Mouse (Mus musculus): ENCODE results near the gene Efna3. TPM values are rescaled to one million over a fixed set of nuclear protein-coding genes. Genes with fewer than 3 reads are reported as not detected.

Gene Efna3
- total RNA-seq (2022), result under 1 TPM in 1 of 4 experiments, not detected in 3; 0.11 TPM

GRCm38 (mm10) chr3:89322514-89323165 lies at the start of gene Efna3:
Gene Efna3 (minus strand): TSS chr3:89322965.
- peak; percentile 38 for DNase-seq (ENCODE audit: low spot score)

DNA sequence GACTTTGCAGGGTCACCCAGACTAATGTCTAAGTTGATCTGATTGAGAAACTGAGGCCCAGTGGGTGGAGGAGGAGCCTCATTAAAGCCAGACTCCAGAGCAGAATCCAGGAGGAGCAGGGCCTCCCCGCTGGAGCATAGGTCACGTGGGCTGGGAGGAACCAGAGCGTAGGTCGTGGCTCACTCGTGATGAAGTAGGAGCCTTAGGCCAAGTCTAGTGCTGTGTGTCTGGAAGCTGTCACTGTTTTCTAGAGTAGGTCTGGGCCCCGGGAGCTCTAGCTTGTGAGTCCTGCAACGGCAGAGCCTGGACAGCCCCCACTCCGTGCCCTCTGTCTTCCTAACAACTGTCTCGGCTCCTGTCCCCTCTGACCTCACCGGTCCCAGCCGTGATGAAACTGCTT lies 44.6 kb upstream of the Efna3 start:
- no peak for DNase-seq (ENCODE audit: low spot score)

DNA sequence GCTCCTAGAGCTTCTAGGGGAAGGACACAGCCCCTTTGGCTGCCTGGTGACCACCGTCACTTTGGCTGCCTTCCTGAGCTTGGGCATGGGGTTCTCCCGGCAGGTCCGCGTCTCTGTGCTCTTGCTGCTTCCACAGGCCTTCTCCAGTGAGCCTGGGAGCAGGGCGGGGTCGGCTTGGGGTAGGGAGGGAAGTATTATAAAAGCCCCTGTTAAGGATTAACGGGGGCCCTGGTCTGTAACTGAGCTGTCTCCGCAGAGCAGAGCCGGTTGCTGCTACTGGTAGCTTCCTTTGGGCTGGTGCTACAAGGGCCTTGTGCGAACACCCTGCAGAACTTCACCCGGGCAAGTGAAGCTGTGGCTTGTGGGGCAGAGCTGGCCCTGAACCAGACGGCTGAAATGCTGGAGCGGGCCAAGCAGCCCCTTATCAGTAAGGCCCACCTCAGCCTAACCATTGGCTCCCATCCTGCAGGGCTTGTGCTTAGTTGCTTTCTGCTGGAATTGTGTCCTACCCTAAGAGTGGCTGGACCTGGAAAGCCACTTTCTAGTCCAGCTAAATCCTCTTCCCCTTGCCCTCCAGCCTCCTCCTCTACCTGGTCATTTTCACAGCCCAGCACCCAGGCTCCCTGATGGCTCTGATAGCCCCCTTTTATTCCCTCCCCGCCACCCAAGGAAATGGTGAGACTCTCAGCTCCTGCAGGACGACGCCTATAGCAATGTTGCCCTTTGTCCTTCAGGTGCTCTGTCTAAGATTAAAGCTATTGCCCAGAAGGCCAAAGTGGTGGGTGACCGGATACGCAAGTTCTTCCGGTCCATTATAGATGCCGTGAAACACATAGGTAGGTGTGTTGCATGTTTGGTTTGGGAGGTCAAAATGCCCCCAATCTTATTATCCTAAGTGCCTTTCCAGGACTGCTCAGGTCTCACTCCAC lies 43.0 kb upstream of the Efna3 start:
- no peak for DNase-seq (ENCODE audit: low spot score)

DNA sequence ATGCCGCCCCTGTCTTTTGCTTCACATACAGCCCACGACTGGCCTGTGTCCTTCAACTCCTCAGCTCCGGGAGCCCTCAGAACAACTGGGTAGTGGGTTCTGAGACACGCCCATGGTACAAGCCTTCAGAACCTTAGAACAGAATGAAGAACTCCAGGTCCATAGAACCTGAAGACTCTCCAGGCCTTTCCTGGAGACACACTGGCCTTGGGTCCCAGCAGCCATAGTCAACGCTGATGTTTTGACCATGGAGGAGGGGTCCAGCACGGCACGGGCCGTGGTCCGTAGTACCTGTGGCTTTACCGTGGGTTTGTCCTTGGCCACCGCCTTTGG lies 42.4 kb upstream of the Efna3 start, which contains the start of gene Dcst1:
Gene Dcst1 (minus strand): TSS at position 101 of the 333 bp plus-strand sequence.
- DNase-seq (ENCODE audit: low spot score), result no peak

- no peak for DNase-seq (ENCODE audit: low spot score)
Observed at GRCm38 (mm10) chr3:89364631-89365030, 41.9 kb upstream of the Efna3 start.

- no peak for DNase-seq (ENCODE audit: low spot score)
Observed at GRCm38 (mm10) chr3:89361675-89362074, 38.9 kb upstream of the Efna3 start, which contains the start of gene Dcst2. Gene Dcst2 (plus strand): TSS chr3:89361975.

DNA sequence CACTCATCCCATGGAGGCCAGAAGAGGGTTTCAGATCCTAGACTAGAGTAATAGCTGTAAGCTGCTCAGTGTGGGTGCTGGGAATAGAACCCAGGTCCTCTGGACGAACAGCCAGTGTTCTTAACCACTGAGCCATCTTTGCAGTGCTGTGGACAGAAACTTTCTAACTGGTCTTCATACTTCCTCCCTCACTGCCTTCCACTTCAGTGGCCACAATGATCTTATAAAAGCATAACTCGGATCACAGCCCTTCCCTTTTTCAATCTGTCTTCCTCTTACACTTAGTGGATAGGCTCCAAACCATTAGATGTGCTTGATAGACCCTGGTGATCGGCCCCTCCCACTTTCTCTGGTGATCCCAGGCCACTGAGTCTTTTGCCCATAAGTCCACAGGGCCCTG lies 37.5 kb upstream of the Efna3 start:
- no peak for DNase-seq (ENCODE audit: low spot score)

DNA sequence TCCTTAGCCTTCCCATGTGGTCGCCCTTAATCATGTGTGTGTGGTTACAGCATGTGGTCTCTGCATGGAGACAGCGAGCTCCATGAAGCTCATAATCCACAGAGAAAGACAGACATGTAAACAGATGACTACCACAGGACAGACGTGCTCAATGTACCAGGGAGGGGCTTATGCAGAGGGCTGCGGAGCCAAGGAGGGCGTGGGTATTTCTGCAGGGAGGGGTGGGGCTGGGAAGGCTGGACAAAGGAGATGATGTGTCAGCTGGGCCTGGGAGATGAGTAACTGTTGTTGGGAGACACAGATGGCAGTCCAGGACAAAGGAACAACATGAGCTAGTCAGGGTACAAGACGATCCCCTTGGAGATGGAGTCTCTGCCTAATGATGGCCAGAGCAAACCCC lies 36.9 kb upstream of the Efna3 start:
- DNase-seq (ENCODE audit: low spot score), result no peak

DNA sequence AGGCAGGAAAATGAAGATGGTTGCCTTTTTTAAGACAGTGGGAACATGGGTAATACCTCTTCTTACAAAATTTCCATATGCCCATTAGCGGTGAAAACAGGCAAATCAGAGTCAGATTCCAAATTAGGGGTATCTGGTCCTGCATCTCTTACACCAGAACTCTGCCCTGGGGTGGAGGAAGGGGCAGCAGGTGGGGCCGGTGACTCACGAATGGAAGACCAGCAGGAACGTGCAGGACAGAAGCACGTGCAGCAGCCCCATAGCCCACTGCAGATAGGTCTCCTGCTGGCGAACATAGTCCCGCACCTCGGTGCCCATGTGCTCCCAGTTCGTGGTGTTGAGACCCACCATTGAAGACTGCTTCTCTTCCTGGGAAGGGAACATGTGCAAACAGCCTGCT lies 33.3 kb upstream of the Efna3 start:
- DNase-seq (ENCODE audit: low spot score), result no peak

DNA sequence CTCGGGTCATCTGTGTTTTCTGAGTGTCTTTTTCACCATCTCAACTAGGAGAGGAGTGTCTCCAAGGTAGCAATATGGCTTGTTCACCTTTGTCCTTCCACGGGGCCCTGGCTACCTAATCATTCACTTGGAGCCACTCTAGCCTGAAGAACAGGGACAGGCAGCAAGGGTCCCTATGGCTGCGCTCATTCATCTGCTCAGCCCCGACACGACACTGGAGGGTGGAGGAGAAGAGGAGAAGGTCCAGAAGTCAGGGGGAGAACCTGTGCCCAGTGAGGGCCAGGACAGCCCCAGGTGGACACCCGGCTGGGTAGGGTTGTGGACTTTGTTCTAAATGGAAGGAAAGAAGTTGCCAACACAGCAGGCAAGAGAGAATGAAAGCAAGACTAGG lies 32.7 kb upstream of the Efna3 start:
- DNase-seq (ENCODE audit: low spot score), result no peak

- peak; percentile 89 for DNase-seq (ENCODE audit: low spot score)
Observed at GRCm38 (mm10) chr3:89354816-89355511, 32.2 kb upstream of the Efna3 start.

DNA sequence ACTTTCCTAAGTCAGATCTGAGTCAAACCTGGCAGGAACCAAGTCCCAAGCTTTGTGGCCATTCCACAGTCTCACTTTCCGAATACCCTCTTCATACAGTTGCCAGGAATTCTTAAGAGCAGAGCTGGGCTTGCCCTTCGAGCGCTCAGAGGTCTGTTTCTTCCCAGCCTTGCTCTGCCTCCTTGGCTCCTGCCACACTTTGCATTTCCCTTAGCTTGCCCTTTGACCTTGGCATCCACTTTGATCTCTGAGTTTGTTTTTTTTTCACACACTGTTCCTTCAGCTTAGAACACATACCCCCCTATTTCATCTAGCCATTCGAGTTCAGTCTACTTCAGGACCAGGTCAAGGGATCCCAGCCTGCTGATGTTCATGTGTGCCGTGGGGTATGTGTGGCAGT lies 28.5 kb upstream of the Efna3 start:
- no peak for DNase-seq (ENCODE audit: low spot score)

DNA sequence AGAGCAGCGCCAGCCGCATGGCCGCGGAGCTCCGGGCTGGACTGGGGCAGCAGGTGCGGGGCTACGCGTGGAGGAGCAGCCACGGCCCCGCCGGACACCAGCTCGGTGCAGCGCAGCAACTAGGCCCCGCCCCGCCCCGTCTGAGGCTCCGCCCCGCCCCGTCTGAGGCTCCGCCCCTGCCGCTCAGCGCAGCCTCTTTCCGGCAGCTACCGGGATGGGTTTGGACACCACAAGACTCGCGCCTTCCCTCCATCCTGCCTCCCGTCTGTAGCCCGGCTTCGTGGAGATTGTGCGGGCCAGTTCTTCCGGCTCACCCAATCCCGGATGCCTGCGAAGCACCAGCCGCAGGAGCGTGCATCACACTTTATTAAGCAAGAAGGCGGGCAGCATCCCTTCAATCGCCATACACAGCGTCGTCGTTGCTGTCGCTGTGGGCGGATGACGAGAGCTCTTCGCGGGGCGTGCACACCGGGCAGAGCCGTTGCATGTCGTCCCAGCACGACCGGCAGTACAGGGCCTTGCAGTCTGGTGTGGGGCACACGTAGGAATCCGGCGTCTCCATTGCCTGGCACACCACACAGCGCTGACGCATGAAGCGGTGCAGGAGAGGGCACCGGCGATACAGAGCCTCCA lies 27.2 kb upstream of the Efna3 start, which contains the start of gene Adam15:
Gene Adam15 (minus strand): TSS at position 128 of the 633 bp plus-strand sequence.
- DNase-seq (ENCODE audit: low spot score), result peak; percentile 90

DNA sequence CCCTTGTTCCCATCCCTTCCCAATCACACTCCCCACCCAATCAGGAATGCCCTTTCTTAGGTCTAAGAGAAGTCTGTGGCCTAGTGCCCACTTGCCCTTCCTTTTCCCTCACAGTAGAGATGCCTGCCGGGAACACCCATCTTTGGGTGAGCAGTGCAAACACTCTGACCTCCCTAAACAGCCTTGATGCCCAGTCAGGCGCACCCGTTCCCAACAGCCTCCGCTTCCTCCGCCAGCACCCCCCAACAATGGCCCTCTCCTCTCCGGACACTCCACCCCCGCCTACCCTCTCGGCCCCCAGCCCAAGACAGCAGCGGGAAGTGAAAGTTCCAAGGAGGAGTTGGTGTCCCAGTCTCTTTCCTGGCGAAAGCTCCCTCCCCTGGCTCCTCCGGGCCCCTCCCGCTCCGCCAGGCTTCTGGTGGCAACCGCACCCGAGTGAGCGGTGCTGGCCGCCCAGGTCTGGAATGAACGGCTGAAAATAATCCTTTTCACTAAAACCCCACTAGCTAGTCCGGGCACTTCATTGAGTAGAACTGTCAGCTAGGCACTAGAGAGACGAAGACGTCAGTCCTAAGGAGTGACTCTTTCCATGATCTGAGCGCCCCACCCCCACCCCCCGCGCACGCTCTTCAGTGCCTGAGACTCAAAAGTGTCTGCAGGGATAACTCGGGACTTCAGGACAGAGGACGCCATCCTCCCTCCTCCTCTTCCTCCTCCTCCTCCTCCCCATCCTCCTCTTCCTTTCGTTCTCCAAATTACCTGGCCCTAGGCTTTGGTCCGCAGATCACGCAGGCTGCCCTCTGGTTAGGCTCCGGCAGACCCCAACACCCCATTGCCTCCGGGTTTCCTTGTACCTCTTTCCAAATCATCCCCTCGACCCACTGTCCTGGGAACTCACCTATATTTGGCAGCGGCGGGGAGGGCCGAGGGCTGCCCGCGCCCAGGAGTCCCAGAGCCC lies 26.4 kb upstream of the Efna3 start:
- DNase-seq (ENCODE audit: low spot score), result peak; percentile 78

DNA sequence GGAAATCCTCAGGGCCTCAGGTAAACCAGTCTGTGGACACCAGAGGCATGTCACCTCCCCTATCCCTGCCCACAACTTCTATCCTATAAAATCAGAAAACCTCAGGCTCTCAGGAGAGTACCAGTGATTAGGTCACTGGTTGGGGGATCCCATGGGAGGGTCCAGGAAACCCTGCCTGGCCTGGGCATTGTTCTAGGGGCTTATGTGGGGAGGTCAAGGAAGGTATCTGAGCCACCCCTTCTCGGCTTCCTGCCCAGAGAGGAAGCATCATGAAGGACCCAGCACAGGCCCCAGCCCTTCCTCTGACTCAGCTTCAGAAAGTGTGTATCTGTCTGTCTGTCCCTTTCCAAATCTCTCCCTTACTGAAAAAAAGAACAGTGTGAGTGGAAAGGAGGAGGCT lies 25.2 kb upstream of the Efna3 start:
- peak; percentile 55 for DNase-seq (ENCODE audit: low spot score)

- peak; percentile 44 for DNase-seq (ENCODE audit: low spot score)
Observed at GRCm38 (mm10) chr3:89346815-89347540, 24.2 kb upstream of the Efna3 start.

DNA sequence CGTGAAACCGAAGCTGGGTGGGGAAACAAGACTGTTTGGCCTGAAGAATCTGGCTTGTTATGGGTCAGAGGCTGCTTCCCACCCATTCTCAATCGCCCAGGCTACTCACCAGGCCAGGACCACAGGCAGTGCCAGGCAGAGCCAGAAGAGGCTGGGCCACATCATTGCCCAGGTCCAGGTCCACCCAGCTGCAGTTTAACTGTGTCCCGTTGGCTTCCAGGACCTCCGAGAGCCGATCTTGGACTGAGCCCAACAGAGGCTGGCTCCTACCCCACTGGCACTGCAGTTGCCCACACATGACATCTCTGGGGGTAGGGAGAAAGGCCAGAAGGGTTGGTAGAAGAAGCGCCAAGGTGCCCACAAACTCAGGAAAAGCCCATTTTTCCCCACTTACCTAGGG lies 20.5 kb upstream of the Efna3 start:
- no peak for DNase-seq (ENCODE audit: low spot score)

DNA sequence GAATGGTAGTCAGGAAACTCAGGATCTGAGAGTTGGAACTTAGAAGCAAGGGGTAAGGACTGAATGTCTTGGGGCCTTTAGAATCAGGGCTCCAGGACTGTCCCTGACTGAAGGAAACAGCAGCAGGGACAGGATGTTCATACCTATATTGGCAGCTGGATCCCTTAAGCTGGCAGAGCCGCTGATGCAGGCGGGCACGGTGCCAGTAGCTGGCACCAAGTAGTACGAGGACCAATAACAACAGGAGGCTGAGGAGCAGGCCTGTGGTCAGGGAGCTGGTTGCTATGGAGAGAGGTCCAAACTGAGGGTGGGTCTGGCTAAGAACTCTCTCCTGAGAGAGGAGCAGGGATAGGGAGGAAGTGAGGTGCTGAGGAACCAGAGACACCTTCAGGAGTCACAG lies 19.0 kb upstream of the Efna3 start:
- no peak for DNase-seq (ENCODE audit: low spot score)

DNA sequence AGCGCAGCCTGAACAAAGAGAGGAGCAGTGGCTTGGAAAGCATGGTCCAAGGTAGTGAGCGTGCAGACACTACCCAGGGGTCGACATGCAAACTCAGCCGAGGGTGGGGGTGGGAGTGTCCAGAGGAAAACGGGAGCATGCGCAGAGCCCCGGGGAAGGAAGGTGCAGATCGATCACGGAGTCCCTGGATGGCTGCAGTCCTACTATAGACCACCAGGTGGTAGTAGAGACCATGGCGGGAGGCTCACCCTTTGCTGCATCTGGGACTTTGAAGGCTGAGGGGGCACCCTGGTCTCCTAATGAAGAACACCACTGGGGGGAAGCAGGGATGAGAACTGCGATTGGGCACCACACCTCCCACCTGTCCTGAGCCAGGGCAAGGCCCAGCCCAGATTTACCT lies 17.7 kb upstream of the Efna3 start:
- peak; percentile 75 for DNase-seq (ENCODE audit: low spot score)

DNA sequence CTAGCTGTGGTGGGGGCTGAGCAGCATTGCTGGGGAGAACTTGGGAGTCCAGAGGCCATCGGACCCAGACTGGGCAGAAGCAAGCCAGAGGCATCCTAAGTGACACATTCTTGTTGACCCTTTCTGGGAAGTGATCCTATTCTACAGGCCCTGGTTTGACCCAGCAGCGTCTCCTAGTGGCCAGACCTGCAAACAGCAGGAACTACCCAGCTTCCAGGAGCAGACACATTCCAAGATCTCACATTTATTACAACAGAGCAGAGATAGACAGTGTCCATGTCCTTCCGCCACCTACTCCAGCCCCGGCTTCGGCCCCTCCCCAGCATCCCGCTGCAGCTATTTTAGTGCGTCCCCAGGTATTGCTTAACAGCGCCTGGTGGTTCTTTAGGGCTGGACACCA lies 16.7 kb upstream of the Efna3 start:
- DNase-seq (ENCODE audit: low spot score), result peak; percentile 55
